Mouse (Mus musculus) limb, embryonic 10.5 days (tissue): Measurements from ENCODE around the gene Cers4. TPM values are rescaled to one million over a fixed set of nuclear protein-coding genes. Genes with fewer than 3 reads are reported as not detected.

ENCODE experiments used
- DNase-seq: peaks from one replicate; pipeline ENCODE4 v3.0.0-alpha.2; 2017; ENCODE audit warnings: low spot score
- H3K27ac ChIP-seq: fragments of 300-500 bp; sonication (generic); 2 replicates; pipeline ENCODE4 v1.5.1; 2016; ENCODE audit warnings: mild to moderate bottlenecking
- H3K27me3 ChIP-seq: fragments of 300-500 bp; sonication (generic); 2 replicates; pipeline ENCODE4 v1.6.1; 2016; ENCODE audit warnings: low read depth, mild to moderate bottlenecking; ENCODE audit not compliant: poor library complexity, severe bottlenecking
- H3K36me3 ChIP-seq: fragments of 300-500 bp; sonication (generic); 2 replicates; pipeline ENCODE4 v1.6.1; 2016; ENCODE audit warnings: mild to moderate bottlenecking, moderate library complexity
- H3K4me1 ChIP-seq: fragments of 300-500 bp; sonication (generic); 2 replicates; pipeline ENCODE4 v1.6.1; 2016
- H3K4me3 ChIP-seq: fragments of 300-500 bp; sonication (generic); 2 replicates; pipeline ENCODE4 v1.5.1; 2016; ENCODE audit warnings: mild to moderate bottlenecking, moderate library complexity
- H3K9me3 ChIP-seq: fragments of 300-500 bp; sonication (generic); replicated peaks from 2 replicates; pipeline ENCODE4 v1.6.1; 2016; ENCODE audit warnings: mild to moderate bottlenecking
- WGBS: fragments of 180-500 bp; shearing (Covaris S2); methylation state at CpG from one replicate; pipeline ENCODE4 v1.1.7; 2016; 5-methylcytosine and 5-hydroxymethylcytosine counted together
- polyA plus RNA-seq: library from polyadenylated mRNA; unstranded; fragments of >200 nt; fragmentation: Nextera tagmentation; extraction: Ambion mirVana; gene quantifications from 2 replicates; pipeline ENCODE4 v1.2.1, GENCODE M21; 2016

The Cers4 gene
- polyA plus RNA-seq: 8.3 and 10.2 TPM in 2 replicates

- peak; percentile 85 for DNase-seq
- no peaks in the 10 kb centered on the region for H3K36me3 ChIP-seq
- H3K4me3 ChIP-seq: peak within 1 kb of the TSS; percentile 66
- H3K4me1 ChIP-seq: peaks cover 20% of the 10 kb centered on the region
- H3K27ac ChIP-seq: peak within 1 kb of the TSS; percentile 84
- WGBS: under 1% methylated on average over 38 of the region's 39 CpGs
- H3K27me3 ChIP-seq: no peaks in the 10 kb centered on the region
- H3K9me3 ChIP-seq: no peaks in the 10 kb centered on the region
These were observed at the start of gene Cers4 for GRCm38 (mm10) chr8:4492851-4493685. Gene Cers4, plus strand, starts transcription at chr8:4493026.

- DNase-seq: no peak
- WGBS: 88% methylated on average over 2 of the region's 2 CpGs
- no peak overlapping the region for H3K27ac ChIP-seq
These were observed 34.7 kb upstream of the Cers4 start for GRCm38 (mm10) chr8:4458165-4458564.

GRCm38 (mm10) chr8:4463061-4463460 is 29.8 kb upstream of the Cers4 start:
- H3K27ac ChIP-seq: no peak overlapping the region
- WGBS: 92% methylated on average over 2 of the region's 2 CpGs
- no peak for DNase-seq
- H3K4me3 ChIP-seq: no peak overlapping the region
- no peaks in the 10 kb centered on the region for H3K36me3 ChIP-seq
- no peaks in the 10 kb centered on the region for H3K4me1 ChIP-seq
- H3K27me3 ChIP-seq: no peaks in the 10 kb centered on the region
- H3K9me3 ChIP-seq: no peaks in the 10 kb centered on the region

More at GRCm38 (mm10) chr8:4458165-4458564, 34.7 kb upstream of the Cers4 start:
- Histone ChIP-seq H3K27me3 (no peaks in the 10 kb centered on the region), H3K36me3 (no peaks in the 10 kb centered on the region), H3K4me3 (no peak overlapping the region), H3K4me1 (no peaks in the 10 kb centered on the region), H3K9me3 (no peaks in the 10 kb centered on the region)

GRCm38 (mm10) chr8:4474419-4475187 is 18.2 kb upstream of the Cers4 start:
- H3K9me3 ChIP-seq: no peaks in the 10 kb centered on the region
- 79% methylated on average over 7 of the region's 7 CpGs for WGBS

GRCm38 (mm10) chr8:4481154-4481553 is 11.7 kb upstream of the Cers4 start:
- H3K27ac ChIP-seq: no peak overlapping the region
- H3K4me1 ChIP-seq: no peaks in the 10 kb centered on the region
- H3K36me3 ChIP-seq: no peaks in the 10 kb centered on the region
- H3K4me3 ChIP-seq: no peak overlapping the region
- H3K27me3 ChIP-seq: no peaks in the 10 kb centered on the region
- H3K9me3 ChIP-seq: no peaks in the 10 kb centered on the region
- no peak for DNase-seq
- WGBS: 82% methylated on average over 4 of the region's 4 CpGs

More at GRCm38 (mm10) chr8:4474419-4475187, 18.2 kb upstream of the Cers4 start:
- no peaks in the 10 kb centered on the region for H3K4me1 ChIP-seq
- no peaks in the 10 kb centered on the region for H3K27me3 ChIP-seq
- no peak overlapping the region for H3K27ac ChIP-seq
- DNase-seq: no peak
- H3K4me3 ChIP-seq: no peak overlapping the region
- H3K36me3 ChIP-seq: no peaks in the 10 kb centered on the region

- H3K27ac ChIP-seq: no peak overlapping the region
- 78% methylated on average over 4 of the region's 4 CpGs for WGBS
- H3K4me3 ChIP-seq: no peak overlapping the region
- no peaks in the 10 kb centered on the region for H3K4me1 ChIP-seq
- DNase-seq: no peak
- no peaks in the 10 kb centered on the region for H3K36me3 ChIP-seq
- H3K27me3 ChIP-seq: no peaks in the 10 kb centered on the region
- H3K9me3 ChIP-seq: no peaks in the 10 kb centered on the region
These were observed 11.2 kb upstream of the Cers4 start for GRCm38 (mm10) chr8:4481586-4481985.

GRCm38 (mm10) chr8:4482501-4482900 is 10.3 kb upstream of the Cers4 start:
- no peak for DNase-seq
- Histone ChIP-seq H3K27me3 (no peaks in the 10 kb centered on the region), H3K27ac (no peak overlapping the region), H3K36me3 (no peaks in the 10 kb centered on the region), H3K4me1 (no peaks in the 10 kb centered on the region), H3K9me3 (no peaks in the 10 kb centered on the region), H3K4me3 (no peak overlapping the region)
- WGBS: 85% methylated on average over 4 of the region's 4 CpGs

GRCm38 (mm10) chr8:4483330-4483729 is 9.5 kb upstream of the Cers4 start:
- no peaks in the 10 kb centered on the region for H3K9me3 ChIP-seq
- 80% methylated on average over 6 of the region's 6 CpGs for WGBS
- no peak overlapping the region for H3K27ac ChIP-seq
- no peak for DNase-seq
- no peak overlapping the region for H3K4me3 ChIP-seq
- H3K4me1 ChIP-seq: no peaks in the 10 kb centered on the region
- H3K36me3 ChIP-seq: no peaks in the 10 kb centered on the region
- H3K27me3 ChIP-seq: no peaks in the 10 kb centered on the region

- no peak for DNase-seq
- Histone ChIP-seq H3K27ac (peak overlapping the region; percentile 84), H3K9me3 (no peaks in the 10 kb centered on the region), H3K36me3 (no peaks in the 10 kb centered on the region), H3K4me1 (peaks cover 20% of the 10 kb centered on the region), H3K27me3 (no peaks in the 10 kb centered on the region), H3K4me3 (peak overlapping the region; percentile 66)
- WGBS: 15% methylated on average over 21 of the region's 21 CpGs
These were observed 1.0 kb downstream of the Cers4 start for GRCm38 (mm10) chr8:4493686-4494440.

- H3K4me1 ChIP-seq: peaks cover 20% of the 10 kb centered on the region
- H3K4me3 ChIP-seq: no peak overlapping the region
- no peaks in the 10 kb centered on the region for H3K9me3 ChIP-seq
- no peak overlapping the region for H3K27ac ChIP-seq
- H3K36me3 ChIP-seq: no peaks in the 10 kb centered on the region
- no peak for DNase-seq
- H3K27me3 ChIP-seq: no peaks in the 10 kb centered on the region
- WGBS: 74% methylated on average over 6 of the region's 6 CpGs
These were observed 3.1 kb downstream of the Cers4 start for GRCm38 (mm10) chr8:4495976-4496375.

GRCm38 (mm10) chr8:4497610-4498009 is 4.8 kb downstream of the Cers4 start:
- no peaks in the 10 kb centered on the region for H3K27me3 ChIP-seq
- no peaks in the 10 kb centered on the region for H3K9me3 ChIP-seq
- H3K36me3 ChIP-seq: no peaks in the 10 kb centered on the region
- WGBS: 89% methylated on average over 1 of the region's 1 CpGs
- peaks cover 17% of the 10 kb centered on the region for H3K4me1 ChIP-seq
- no peak for DNase-seq
- no peak overlapping the region for H3K27ac ChIP-seq
- no peak overlapping the region for H3K4me3 ChIP-seq

- H3K36me3 ChIP-seq: no peaks in the 10 kb centered on the region
- no peak overlapping the region for H3K27ac ChIP-seq
- no peaks in the 10 kb centered on the region for H3K27me3 ChIP-seq
- 76% methylated on average over 1 of the region's 1 CpGs for WGBS
- no peaks in the 10 kb centered on the region for H3K9me3 ChIP-seq
- DNase-seq: no peak
- H3K4me3 ChIP-seq: no peak overlapping the region
- H3K4me1 ChIP-seq: no peaks in the 10 kb centered on the region
These were observed 12.5 kb downstream of the Cers4 start for GRCm38 (mm10) chr8:4505364-4505763.
